Mouse (Mus musculus) ovary, adult 2 months (tissue): ENCODE results near the gene Klk1b11. TPM values are rescaled to one million over a fixed set of nuclear protein-coding genes. Genes with fewer than 3 reads are reported as not detected.

Experiments used
- polyA plus RNA-seq: library from polyadenylated mRNA; depleted of rRNA; stranded (reverse); fragments of >200 nt; gene quantifications from 2 replicates; pipeline ENCODE4 v1.2.3, GENCODE M21; 2012; rRNA removed

Klk1b11 gene
- polyA plus RNA-seq: 0.35 and 1.4 TPM in 2 replicates

GRCm38 (mm10) chr7:43995577-43995976, at the start of gene Klk1b11:
TSS of gene Klk1b11 (plus strand) at chr7:43995877.

DNA sequence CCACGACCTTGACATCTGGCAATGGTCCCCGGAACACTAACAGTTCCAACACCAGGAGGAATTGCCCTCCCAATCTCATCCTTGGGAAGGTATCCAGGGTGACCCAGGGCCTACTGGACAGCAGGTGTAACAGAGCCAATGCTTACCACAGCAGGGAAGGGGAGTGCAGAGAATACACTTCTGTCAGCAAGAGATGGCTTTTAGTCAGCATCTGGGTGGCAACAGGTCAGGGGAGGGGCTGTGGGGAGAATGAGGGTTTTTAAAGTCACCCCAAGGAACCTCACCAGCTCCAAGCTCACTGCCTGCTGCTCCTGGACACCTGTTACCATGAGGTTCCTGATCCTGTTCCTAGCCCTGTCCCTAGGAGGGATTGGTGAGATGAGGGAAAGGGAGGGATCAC, 45.3 kb upstream of the Klk1b11 start, which contains the start of gene Klk1b8:
Gene Klk1b8, plus strand, starts transcription at position 301 of the 400 bp plus-strand sequence.

GRCm38 (mm10) chr7:43966451-43966850, 29.2 kb upstream of the Klk1b11 start, which contains the start of gene Klk1b1:
TSS of gene Klk1b1 (plus strand) at chr7:43966751.

DNA sequence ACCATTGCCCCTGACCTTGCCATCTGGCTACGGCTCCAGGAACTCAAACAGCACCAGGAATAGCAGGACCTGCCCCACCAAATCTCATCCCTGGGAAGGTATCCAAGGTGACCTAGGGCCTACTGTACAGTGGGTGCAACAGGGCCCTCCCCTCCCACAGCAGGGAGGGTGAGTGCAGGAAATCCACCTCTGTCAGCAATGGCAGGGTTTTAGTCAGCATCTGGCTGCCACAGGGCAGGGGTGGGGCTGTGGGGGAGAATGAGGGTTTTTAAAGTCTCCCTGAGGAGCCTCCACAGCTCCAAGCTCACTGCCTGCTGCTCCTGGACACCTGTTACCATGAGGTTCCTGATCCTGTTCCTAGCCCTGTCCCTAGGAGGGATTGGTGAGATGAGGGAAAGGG, 19.9 kb upstream of the Klk1b11 start, which contains the start of gene Klk1b9:
Gene Klk1b9, plus strand, starts transcription at position 301 of the 400 bp plus-strand sequence.

DNA sequence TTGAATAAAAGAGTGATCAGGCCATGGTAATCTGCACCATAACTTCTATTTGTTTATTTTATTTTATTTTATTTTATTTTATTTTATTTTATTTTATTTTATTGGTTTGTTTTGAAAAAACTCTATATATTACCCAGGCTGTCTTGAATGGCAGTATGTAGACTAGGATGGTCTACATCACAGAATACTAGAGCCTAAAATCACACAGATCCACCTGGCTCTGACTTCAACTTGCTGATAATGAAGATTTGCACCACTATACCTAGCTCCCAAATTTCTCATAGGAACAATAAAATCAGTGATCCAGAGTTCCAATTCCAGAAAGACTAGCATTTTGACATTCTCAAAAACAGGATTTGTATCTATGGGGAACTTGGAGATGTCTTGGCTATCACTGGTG, 16.2 kb downstream of the Klk1b11 start, which contains the start of gene Klk1b26:
Gene Klk1b26, plus strand, starts transcription at position 301 of the 400 bp plus-strand sequence.

Other genes starting within 250 kb of the Klk1b11 start
- gene Klk12, start 227.0 kb upstream of the Klk1b11 start, polyA plus RNA-seq: not detected in 2 replicates
- gene Klk11, start 221.3 kb upstream of the Klk1b11 start, polyA plus RNA-seq: 15.4 and 16.7 TPM in 2 replicates
- 1.3 and 1.4 TPM in 2 replicates for gene Klk10, start 214.8 kb upstream of the Klk1b11 start, polyA plus RNA-seq
- gene Klk9, start 204.0 kb upstream of the Klk1b11 start, polyA plus RNA-seq: not detected in 2 replicates
- 1.4 and 4.2 TPM in 2 replicates for gene Klk8, start 198.3 kb upstream of the Klk1b11 start, polyA plus RNA-seq
- gene Klk7, start 184.6 kb upstream of the Klk1b11 start, polyA plus RNA-seq: not detected in 2 replicates
- gene Klk6, start 171.4 kb upstream of the Klk1b11 start, polyA plus RNA-seq: not detected in 2 replicates
- gene Klk5, start 153.9 kb upstream of the Klk1b11 start, polyA plus RNA-seq: not detected in 2 replicates
- gene Klk4, start 114.7 kb upstream of the Klk1b11 start, polyA plus RNA-seq: 0.16 TPM in 1 of 2 replicates, not detected in the other
- gene Klk15, start 62.1 kb upstream of the Klk1b11 start, polyA plus RNA-seq: 0.59 and 0.73 TPM in 2 replicates
- not detected in 2 replicates for gene Klk1b8, start 45.2 kb upstream of the Klk1b11 start, polyA plus RNA-seq
- gene Klk1b1, start 29.1 kb upstream of the Klk1b11 start, polyA plus RNA-seq: not detected in 2 replicates
- gene Klk1b9, start 19.8 kb upstream of the Klk1b11 start, polyA plus RNA-seq: not detected in 2 replicates
- not detected in 2 replicates for gene Klk1b26, start 16.3 kb downstream of the Klk1b11 start, polyA plus RNA-seq
- gene Klk1b27, start 56.4 kb downstream of the Klk1b11 start, polyA plus RNA-seq: 1.3 and 2.2 TPM in 2 replicates
- 10.8 and 17.1 TPM in 2 replicates for gene Klk1b21, start 106.5 kb downstream of the Klk1b11 start, polyA plus RNA-seq
- gene Klk1b22, start 116.8 kb downstream of the Klk1b11 start, polyA plus RNA-seq: 1.5 TPM in 1 of 2 replicates, not detected in the other
- gene Klk1b16, start 140.9 kb downstream of the Klk1b11 start, polyA plus RNA-seq: not detected in 2 replicates
- 4.4 and 5.6 TPM in 2 replicates for gene Klk1b24, start 192.4 kb downstream of the Klk1b11 start, polyA plus RNA-seq
- gene Klk1b3, start 202.3 kb downstream of the Klk1b11 start, polyA plus RNA-seq: not detected in 2 replicates
- not detected in 2 replicates for gene Klk1b4, start 211.6 kb downstream of the Klk1b11 start, polyA plus RNA-seq
- gene Klk1b5, start 220.1 kb downstream of the Klk1b11 start, polyA plus RNA-seq: 0.15 and 0.29 TPM in 2 replicates
- gene Klk1, start 229.5 kb downstream of the Klk1b11 start, polyA plus RNA-seq: 10.3 and 15.0 TPM in 2 replicates
- gene Gm36864, start 240.3 kb downstream of the Klk1b11 start, polyA plus RNA-seq: not detected in 2 replicates